Mouse (Mus musculus): ENCODE results near the gene Rgs3. TPM values are rescaled to one million over a fixed set of nuclear protein-coding genes. Genes with fewer than 3 reads are reported as not detected.

The Rgs3 gene
- total and polyA plus RNA-seq, 2 experiments: 9.6 to 13.0 TPM

DNA sequence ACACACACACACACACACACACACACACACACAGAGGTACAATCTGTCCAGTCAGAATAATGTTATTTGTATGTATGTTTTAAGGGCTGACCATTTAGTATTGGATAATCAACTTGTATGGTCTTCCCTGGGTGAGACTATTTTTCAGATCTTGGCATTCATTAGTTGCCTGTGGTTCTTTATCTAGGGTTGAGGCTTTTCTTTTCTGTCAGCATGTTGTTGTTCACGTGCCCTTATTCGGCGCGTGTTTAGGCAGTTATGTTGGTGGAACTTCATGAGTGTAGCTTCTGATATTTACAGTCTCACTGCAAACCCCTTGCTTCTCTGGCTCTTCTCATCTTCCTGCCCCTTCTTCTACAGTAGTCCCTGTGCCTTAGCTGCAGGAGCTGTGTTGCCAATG, 32.0 kb upstream of the Rgs3 start:
- no peak for TF ChIP-seq CTCF (IDR thresholded peaks at IDR 0.05; ENCODE audit: low read depth, low read length)
- TF ChIP-seq POLR2A (IDR thresholded peaks at IDR 0.05; ENCODE audit: extremely low read depth, insufficient read depth, low read length): no peak
- Histone ChIP-seq H3K36me3 (ENCODE audit: control insufficient read depth, insufficient read depth, low read length) (no peaks in the 10 kb centered on the region), H3K79me2 (ENCODE audit: control insufficient read depth, insufficient read depth, low read length) (0 out of 2 replicates have a peak, but pooled peaks cover 2% of the 10 kb centered on the region), H3K9ac (ENCODE audit: low read depth, low read length) (no peak overlapping the region), H3K27ac (replicated peaks; ENCODE audit: insufficient read depth, low read depth, low read length) (no peak overlapping the region), H3K27me3 (ENCODE audit: control insufficient read depth, insufficient read depth, low read length) (no peaks in the 10 kb centered on the region), H3K4me3 (ENCODE audit: insufficient read depth, low read depth, low read length) (no peak overlapping the region), H3K4me1 (ENCODE audit: control insufficient read depth, insufficient read depth, low read length) (peaks cover 3% of the 10 kb centered on the region)
- DNase-seq (ENCODE audit: extremely low read depth, low read depth, low spot score): no peak
- WGBS: 83% methylated on average over 4 of the region's 4 CpGs

DNA sequence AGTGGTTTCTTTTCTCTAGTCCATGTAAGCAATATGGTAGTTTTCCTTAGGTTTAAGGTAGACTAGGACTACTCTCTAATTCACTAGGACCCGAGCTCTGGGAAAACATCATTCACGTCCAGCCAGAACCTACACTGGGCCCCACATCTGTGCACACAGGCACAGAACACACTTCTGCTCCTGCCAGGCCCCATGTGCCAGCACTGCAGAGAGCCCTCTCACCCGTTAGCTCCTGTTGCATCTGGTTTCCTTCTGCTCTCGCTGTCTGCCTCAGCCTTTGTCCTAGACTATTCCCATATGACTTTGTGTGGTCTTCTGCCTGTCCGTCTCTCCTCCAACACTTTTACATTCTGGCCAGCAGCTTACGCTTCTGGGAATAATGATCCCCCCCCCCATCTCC, 25.9 kb upstream of the Rgs3 start:
- H3K4me3 ChIP-seq (ENCODE audit: insufficient read depth, low read depth, low read length): no peak overlapping the region
- DNase-seq (ENCODE audit: extremely low read depth, low read depth, low spot score): no peak
- no peaks in the 10 kb centered on the region for H3K4me1 ChIP-seq (ENCODE audit: control insufficient read depth, insufficient read depth, low read length)
- 95% methylated on average over 6 of the region's 6 CpGs for WGBS
- H3K27me3 ChIP-seq (ENCODE audit: control insufficient read depth, insufficient read depth, low read length): no peaks in the 10 kb centered on the region
- H3K79me2 ChIP-seq (ENCODE audit: control insufficient read depth, insufficient read depth, low read length): no peaks in the 10 kb centered on the region
- H3K27ac ChIP-seq (replicated peaks; ENCODE audit: insufficient read depth, low read depth, low read length): no peak overlapping the region
- H3K9ac ChIP-seq (ENCODE audit: low read depth, low read length): no peak overlapping the region
- no peak for TF ChIP-seq CTCF (IDR thresholded peaks at IDR 0.05; ENCODE audit: low read depth, low read length)
- TF ChIP-seq POLR2A (IDR thresholded peaks at IDR 0.05; ENCODE audit: extremely low read depth, insufficient read depth, low read length): no peak
- no peaks in the 10 kb centered on the region for H3K36me3 ChIP-seq (ENCODE audit: control insufficient read depth, insufficient read depth, low read length)

DNA sequence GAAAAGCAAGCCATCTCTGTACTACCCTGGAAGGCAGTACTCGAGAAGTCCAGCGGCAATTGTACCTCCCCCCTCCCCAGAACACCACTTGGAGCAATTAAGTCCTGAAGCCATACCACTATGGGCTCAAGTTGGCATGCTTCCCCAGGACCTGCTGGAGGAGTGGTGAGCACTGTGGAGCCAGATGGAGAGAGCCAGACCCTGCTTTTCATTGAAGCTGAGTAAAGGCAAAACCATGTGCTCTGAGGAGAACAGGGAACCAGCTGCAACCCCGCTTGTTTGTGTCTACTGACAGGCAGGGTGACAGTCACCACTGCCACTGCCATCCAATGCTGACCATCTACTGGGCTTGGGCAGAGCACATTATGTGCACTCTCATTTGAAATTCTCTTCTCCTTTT, 17.8 kb upstream of the Rgs3 start:
- no peaks in the 10 kb centered on the region for H3K27me3 ChIP-seq (ENCODE audit: control insufficient read depth, insufficient read depth, low read length)
- no peaks in the 10 kb centered on the region for H3K4me1 ChIP-seq (ENCODE audit: control insufficient read depth, insufficient read depth, low read length)
- WGBS: 89% methylated on average over 3 of the region's 3 CpGs
- H3K9ac ChIP-seq (ENCODE audit: low read depth, low read length): no peak overlapping the region
- H3K4me3 ChIP-seq (ENCODE audit: insufficient read depth, low read depth, low read length): no peak overlapping the region
- no peaks in the 10 kb centered on the region for H3K36me3 ChIP-seq (ENCODE audit: control insufficient read depth, insufficient read depth, low read length)
- no peaks in the 10 kb centered on the region for H3K79me2 ChIP-seq (ENCODE audit: control insufficient read depth, insufficient read depth, low read length)
- TF ChIP-seq CTCF (IDR thresholded peaks at IDR 0.05; ENCODE audit: low read depth, low read length) (no peak), POLR2A (IDR thresholded peaks at IDR 0.05; ENCODE audit: extremely low read depth, insufficient read depth, low read length) (no peak)
- H3K27ac ChIP-seq (replicated peaks; ENCODE audit: insufficient read depth, low read depth, low read length): no peak overlapping the region
- no peak for DNase-seq (ENCODE audit: extremely low read depth, low read depth, low spot score)

DNA sequence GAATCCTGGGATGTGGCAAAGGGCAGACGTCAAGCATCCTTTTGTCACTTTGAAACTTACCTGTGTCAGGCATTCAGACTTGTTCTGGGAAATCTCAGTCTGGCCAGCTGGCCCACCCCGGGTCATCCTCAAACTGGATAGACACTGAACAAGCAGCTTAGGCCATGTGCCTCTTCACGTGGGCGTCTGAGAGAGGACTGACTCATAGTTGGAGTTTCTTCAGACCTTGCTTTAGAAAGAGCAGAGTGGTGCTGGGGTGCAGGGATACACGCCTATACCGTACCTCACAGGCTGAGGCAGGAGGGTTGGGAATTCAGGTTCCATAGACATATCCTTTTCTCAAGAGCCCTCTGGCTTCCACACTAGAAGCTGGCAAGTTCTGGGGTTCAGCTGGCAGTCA, 15.9 kb upstream of the Rgs3 start:
- H3K27ac ChIP-seq (replicated peaks; ENCODE audit: insufficient read depth, low read depth, low read length): no peak overlapping the region
- TF ChIP-seq CTCF (IDR thresholded peaks at IDR 0.05; ENCODE audit: low read depth, low read length) (no peak), POLR2A (IDR thresholded peaks at IDR 0.05; ENCODE audit: extremely low read depth, insufficient read depth, low read length) (no peak)
- 92% methylated on average over 6 of the region's 6 CpGs for WGBS
- H3K4me1 ChIP-seq (ENCODE audit: control insufficient read depth, insufficient read depth, low read length): no peaks in the 10 kb centered on the region
- no peaks in the 10 kb centered on the region for H3K79me2 ChIP-seq (ENCODE audit: control insufficient read depth, insufficient read depth, low read length)
- H3K27me3 ChIP-seq (ENCODE audit: control insufficient read depth, insufficient read depth, low read length): no peaks in the 10 kb centered on the region
- H3K36me3 ChIP-seq (ENCODE audit: control insufficient read depth, insufficient read depth, low read length): no peaks in the 10 kb centered on the region
- no peak overlapping the region for H3K4me3 ChIP-seq (ENCODE audit: insufficient read depth, low read depth, low read length)
- H3K9ac ChIP-seq (ENCODE audit: low read depth, low read length): no peak overlapping the region
- DNase-seq (ENCODE audit: extremely low read depth, low read depth, low spot score): no peak

DNA sequence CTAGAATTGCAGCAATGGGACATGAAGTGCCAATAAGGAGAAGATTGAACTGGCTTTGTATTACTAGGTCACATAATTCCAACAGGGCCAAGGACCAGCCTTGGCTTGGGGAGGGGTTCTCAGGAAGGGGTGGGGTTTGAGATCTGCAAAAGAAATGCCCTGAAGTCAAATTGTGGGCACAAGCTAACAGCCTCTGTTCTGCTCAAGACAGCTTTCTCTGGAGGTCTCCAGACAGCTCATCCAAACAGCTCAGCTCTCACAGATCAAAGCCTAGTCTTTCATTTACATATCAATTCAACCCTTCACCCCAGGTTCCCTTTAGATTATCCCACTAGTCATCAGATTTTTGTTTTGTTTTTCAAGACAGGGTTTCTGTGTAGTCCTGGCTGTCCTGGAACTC, 14.8 kb upstream of the Rgs3 start:
- H3K9ac ChIP-seq (ENCODE audit: low read depth, low read length): no peak overlapping the region
- no peaks in the 10 kb centered on the region for H3K79me2 ChIP-seq (ENCODE audit: control insufficient read depth, insufficient read depth, low read length)
- DNase-seq (ENCODE audit: extremely low read depth, low read depth, low spot score): no peak
- H3K27ac ChIP-seq (replicated peaks; ENCODE audit: insufficient read depth, low read depth, low read length): no peak overlapping the region
- no peak overlapping the region for H3K4me3 ChIP-seq (ENCODE audit: insufficient read depth, low read depth, low read length)
- H3K27me3 ChIP-seq (ENCODE audit: control insufficient read depth, insufficient read depth, low read length): no peaks in the 10 kb centered on the region
- no peaks in the 10 kb centered on the region for H3K36me3 ChIP-seq (ENCODE audit: control insufficient read depth, insufficient read depth, low read length)
- no peaks in the 10 kb centered on the region for H3K4me1 ChIP-seq (ENCODE audit: control insufficient read depth, insufficient read depth, low read length)
- no peak for TF ChIP-seq POLR2A (IDR thresholded peaks at IDR 0.05; ENCODE audit: extremely low read depth, insufficient read depth, low read length)
- TF ChIP-seq CTCF (IDR thresholded peaks at IDR 0.05; ENCODE audit: low read depth, low read length): no peak

DNA sequence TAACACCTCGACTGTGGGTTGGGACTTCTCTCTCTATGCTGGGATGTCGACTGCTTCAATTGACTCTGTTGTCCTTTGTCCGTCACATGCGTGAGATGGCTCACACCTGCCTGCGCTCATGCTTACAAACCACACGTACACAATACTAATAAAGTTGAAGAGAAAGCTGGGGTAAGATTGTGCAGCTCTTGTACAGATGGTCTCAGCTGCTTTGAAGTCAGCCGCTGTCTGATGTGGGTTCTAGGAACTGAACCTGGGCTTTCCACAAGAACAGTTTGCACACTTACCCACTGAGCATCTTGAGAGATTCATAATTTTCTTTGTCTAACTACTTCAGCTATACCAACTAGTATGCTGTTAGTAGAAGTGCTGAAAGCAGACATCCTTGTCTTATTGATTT, 7.7 kb upstream of the Rgs3 start:
- WGBS: 79% methylated on average over 7 of the region's 7 CpGs

More for the DNA sequence above, 7.7 kb upstream of the Rgs3 start:
- no peaks in the 10 kb centered on the region for H3K4me1 ChIP-seq (ENCODE audit: control insufficient read depth, insufficient read depth, low read length)
- H3K27me3 ChIP-seq (ENCODE audit: control insufficient read depth, insufficient read depth, low read length): no peaks in the 10 kb centered on the region
- no peaks in the 10 kb centered on the region for H3K36me3 ChIP-seq (ENCODE audit: control insufficient read depth, insufficient read depth, low read length)
- no peak overlapping the region for H3K27ac ChIP-seq (replicated peaks; ENCODE audit: insufficient read depth, low read depth, low read length)
- TF ChIP-seq CTCF (IDR thresholded peaks at IDR 0.05; ENCODE audit: low read depth, low read length) (no peak), POLR2A (IDR thresholded peaks at IDR 0.05; ENCODE audit: extremely low read depth, insufficient read depth, low read length) (no peak)
- H3K79me2 ChIP-seq (ENCODE audit: control insufficient read depth, insufficient read depth, low read length): no peaks in the 10 kb centered on the region
- no peak overlapping the region for H3K4me3 ChIP-seq (ENCODE audit: insufficient read depth, low read depth, low read length)
- DNase-seq (ENCODE audit: extremely low read depth, low read depth, low spot score): no peak
- no peak overlapping the region for H3K9ac ChIP-seq (ENCODE audit: low read depth, low read length)
